Mouse (Mus musculus): ENCODE results near the gene Bpifb9a. TPM values are rescaled to one million over a fixed set of nuclear protein-coding genes. Genes with fewer than 3 reads are reported as not detected.

Bpifb9a gene
- not detected for polyA plus RNA-seq (2017; shearing (Covaris generic))

GRCm38 (mm10) chr2:154257554-154257953 is at the start of gene Bpifb9a:
Bpifb9a (plus strand) TSS chr2:154257854.

GRCm38 (mm10) chr2:154223265-154223916 is 34.3 kb upstream of the Bpifb9a start, which contains the start of gene Bpifb5:
Bpifb5 (plus strand) TSS chr2:154223742.

GRCm38 (mm10) chr2:154306927-154307326 is 49.3 kb downstream of the Bpifb9a start, which contains the start of gene Bpifb9b:
Bpifb9b (plus strand) TSS chr2:154307227.

Other genes with a start within 250 kb of the Bpifb9a start
- not detected for gene Bpifa2, start 249.6 kb upstream of the Bpifb9a start, polyA plus RNA-seq (2017; shearing (Covaris generic))
- gene Bpifa3, start 127.5 kb upstream of the Bpifb9a start, polyA plus RNA-seq (2017; shearing (Covaris generic)) = not detected
- not detected for gene Bpifa1, start 115.0 kb upstream of the Bpifb9a start, polyA plus RNA-seq (2017; shearing (Covaris generic))
- not detected for gene Bpifa5, start 95.2 kb upstream of the Bpifb9a start, polyA plus RNA-seq (2017; shearing (Covaris generic))
- gene Bpifb1, start 67.0 kb upstream of the Bpifb9a start, polyA plus RNA-seq (2017; shearing (Covaris generic)) = not detected
- not detected for gene Bpifb5, start 34.1 kb upstream of the Bpifb9a start, polyA plus RNA-seq (2017; shearing (Covaris generic))
- not detected for gene Bpifb9b, start 49.4 kb downstream of the Bpifb9a start, polyA plus RNA-seq (2017; shearing (Covaris generic))
- gene Cdk5rap1, start 115.2 kb downstream of the Bpifb9a start, polyA plus RNA-seq (2017; shearing (Covaris generic)) = 24.2 TPM
- gene Snta1, start 150.2 kb downstream of the Bpifb9a start, polyA plus RNA-seq (2017; shearing (Covaris generic)) = not detected
- gene Cbfa2t2, start 178.6 kb downstream of the Bpifb9a start, polyA plus RNA-seq (2017; shearing (Covaris generic)) = 15.3 TPM